Mouse (Mus musculus): Measurements from ENCODE around the gene Tmcc3.

GRCm38 (mm10) chr10:94350896-94351661 lies 39.3 kb downstream of the Tmcc3 start:
- no peak for TF ChIP-seq CTCF (IDR thresholded peaks at IDR 0.05; ENCODE audit: low read depth, low read length)
- TF ChIP-seq EP300 (IDR thresholded peaks at IDR 0.05; ENCODE audit: insufficient read depth, low read depth, low read length), result no peak

All from ES-Bruce4 (cell line).